7 mouse cellular contexts compared by ENCODE assay signal in the genomic region with DNA sequence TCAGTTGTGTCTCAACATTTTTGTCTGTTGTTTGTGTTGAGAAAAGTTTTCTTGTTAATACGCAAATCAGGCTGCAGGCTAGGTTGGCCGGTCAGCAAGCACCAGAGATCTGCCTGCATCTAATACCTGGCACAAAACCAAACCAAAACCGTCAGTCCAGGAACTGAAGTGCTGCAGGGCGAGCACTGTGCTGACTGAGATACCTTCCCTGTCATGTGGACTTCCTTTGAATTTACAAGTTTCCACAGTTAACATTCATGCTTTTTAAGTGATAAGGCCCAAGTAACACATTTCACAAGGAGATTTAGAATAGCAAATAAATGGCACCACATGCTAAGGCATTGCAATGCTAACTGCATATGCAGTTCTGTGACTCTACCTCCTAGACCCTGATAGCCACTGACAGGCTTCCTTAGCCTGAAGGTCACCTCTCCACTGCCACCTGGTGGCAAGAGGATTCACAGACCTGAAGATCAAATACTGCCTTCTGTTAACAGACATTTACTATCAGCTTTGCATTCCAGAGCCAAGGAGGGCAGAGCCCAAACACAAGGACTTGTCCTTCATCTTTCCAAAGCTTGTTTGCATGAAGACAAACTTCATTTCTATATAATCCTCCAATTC. TPM values are rescaled to one million over a fixed set of nuclear protein-coding genes. Genes with fewer than 3 reads are reported as not detected.
DNase-seq lines count a peak whose midpoint lies in the region; ATAC-seq and TF ChIP-seq lines count a peak whose summit lies in the region.

No protein-coding gene starts in this region.

- peak; percentile 86; the same call in 1 of the 2 replicates for TF ChIP-seq CTCF in small intestine, adult 2 months (IDR thresholded peaks at IDR 0.05; ENCODE audit: extremely low read depth, insufficient read length, insufficient replicate concordance, low read depth, low read length)

- H3K27me3 ChIP-seq in midbrain, embryonic 12.5 days = no peaks in the 10 kb centered on the region
- no peaks in the 10 kb centered on the region for H3K27me3 ChIP-seq in small intestine, adult 2 months (ENCODE audit: control insufficient read depth, insufficient read depth, low read length)

- H3K9me3 ChIP-seq in midbrain, embryonic 12.5 days = no peaks in the 10 kb centered on the region

- TF ChIP-seq POLR2A in small intestine, adult 2 months (IDR thresholded peaks at IDR 0.05; ENCODE audit: low read depth, low read length) = no peak

- no peaks in the 10 kb centered on the region for H3K4me1 ChIP-seq in midbrain, embryonic 12.5 days
- H3K4me1 ChIP-seq in small intestine, adult 2 months (ENCODE audit: control insufficient read depth, insufficient read depth, insufficient read length, low read length) = peaks cover 2% of the 10 kb centered on the region; the same call in 1 of the 2 replicates

- ATAC-seq in inflammation-experienced regulatory T-cells, adult 6 months = peak; percentile 58
- peak; percentile 93 for ATAC-seq in midbrain, embryonic 12.5 days (ENCODE audit: low FRiP score, low read depth)

- intact Hi-C loops in left cerebral cortex, postnatal 14 days (cut with DNase I) = loop anchor here (10.0 kb wide), 1 partner anchor 230 kb away; the partner anchor contains the start of gene Dnm1l

- WGBS in midbrain, embryonic 12.5 days = 83% methylated on average over 4 of the region's 4 CpGs
- WGBS in small intestine, adult 2 months = 50% methylated on average over 4 of the region's 4 CpGs

- no peak overlapping the region for H3K4me2 ChIP-seq in midbrain, embryonic 12.5 days (replicated peaks)

- no peaks in the 10 kb centered on the region for H3K36me3 ChIP-seq in midbrain, embryonic 12.5 days
- H3K36me3 ChIP-seq in small intestine, adult 2 months (ENCODE audit: control insufficient read depth, insufficient read depth, low read length) = no peaks in the 10 kb centered on the region

- DNase-seq in adipocyte (ENCODE audit: low spot score) = peak; percentile 79
- peak; percentile 78 to 91 for DNase-seq in cerebellum, postnatal 25 days
- peak; percentile 12 to 27 for DNase-seq in gastrocnemius, adult 8-10 months (ENCODE audit: low spot score in 2 of 2)
- peak; percentile 37 to 76 for DNase-seq in left cerebral cortex, postnatal 14 days (ENCODE audit: low spot score in 2 of 2)

- no peak overlapping the region for H3K27ac ChIP-seq in midbrain, embryonic 12.5 days (replicated peaks)
- no peak overlapping the region for H3K27ac ChIP-seq in small intestine, adult 2 months (ENCODE audit: insufficient read depth, low read depth, low read length)

- H3K4me3 ChIP-seq in midbrain, embryonic 12.5 days = no peak overlapping the region
- no peak overlapping the region for H3K4me3 ChIP-seq in small intestine, adult 2 months (ENCODE audit: low read depth, low read length)

- H3K9ac ChIP-seq in midbrain, embryonic 12.5 days (replicated peaks) = no peak overlapping the region

RNA-seq across cellular contexts. Expression of gene Fgd4, which starts 15.8 kb away (rescaled TPM):
- 10 to 100 TPM; 21.3 to 30.5 (median 24.0) TPM for total RNA-seq in gastrocnemius, adult 8-10 months (2022)
- under 1 TPM in 2 of 3 experiments, not detected in 1; 0.08 to 0.34 TPM for polyA plus RNA-seq in inflammation-experienced regulatory T-cells, adult 6 months (2017; shearing (Covaris generic))
- 10 to 100 TPM; 43.7 to 47.2 TPM for total RNA-seq in left cerebral cortex, postnatal 14 days (2021)
- polyA plus RNA-seq in midbrain, embryonic 12.5 days (2016; fragmentation: Nextera tagmentation; extraction: Ambion mirVana) = 26.9 and 27.6 TPM in 2 replicates
- polyA plus RNA-seq in small intestine, adult 2 months (2012; rRNA removed) = 6.0 and 10.3 TPM in 2 replicates

Comparison
In these comparisons a context has a peak if more than half of its experiments do, and no peak if none do; other contexts are left out.
1. DNase-seq: peak in every context shown above with its lines; median percentile 84 in cerebellum, postnatal 25 days; 79 in adipocyte; 56 in left cerebral cortex, postnatal 14 days; 20 in gastrocnemius, adult 8-10 months.